Mouse (Mus musculus) retina, postnatal 7 days (tissue): ENCODE results near the gene Cd300lf.

Source experiments
- DNase-seq: peaks from one replicate; pipeline ENCODE4 v3.0.0-alpha.2; 2012; ENCODE audit warnings: low read depth, low spot score

The Cd300lf gene

DNA sequence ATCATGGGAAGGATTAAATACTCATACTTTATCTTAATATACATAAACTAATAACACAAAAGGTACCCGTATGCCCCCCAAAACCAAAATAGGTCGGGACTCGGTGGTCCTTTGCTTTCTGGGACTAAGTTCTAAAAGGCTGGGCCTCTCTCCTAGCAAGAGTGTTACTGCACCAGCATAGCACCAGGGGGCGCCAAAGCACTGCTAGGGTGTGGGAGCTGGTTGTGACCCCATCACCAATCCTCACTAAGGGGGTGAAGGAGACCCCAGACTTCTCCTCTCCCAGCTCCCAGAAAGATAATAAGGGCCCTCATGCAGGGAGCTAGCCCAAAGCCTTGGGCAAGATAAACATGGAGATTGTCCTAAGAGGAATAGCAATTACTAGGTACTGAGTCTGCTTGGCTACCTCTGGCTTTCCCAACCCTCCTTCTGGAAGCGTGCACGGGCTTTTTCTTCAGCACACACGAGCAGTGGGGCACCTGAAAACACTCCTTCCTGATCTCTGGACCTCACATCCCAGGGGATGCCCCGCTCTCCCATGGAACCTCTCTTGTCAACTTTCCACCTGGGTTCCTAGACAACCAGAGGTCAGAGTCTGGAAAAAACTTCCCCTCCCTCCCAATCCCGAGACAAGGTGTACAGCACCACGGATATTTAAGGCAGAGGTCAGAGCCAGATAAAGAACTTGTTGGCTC lies 27.2 kb upstream of the Cd300lf start:
- DNase-seq, result peak; percentile 50

DNA sequence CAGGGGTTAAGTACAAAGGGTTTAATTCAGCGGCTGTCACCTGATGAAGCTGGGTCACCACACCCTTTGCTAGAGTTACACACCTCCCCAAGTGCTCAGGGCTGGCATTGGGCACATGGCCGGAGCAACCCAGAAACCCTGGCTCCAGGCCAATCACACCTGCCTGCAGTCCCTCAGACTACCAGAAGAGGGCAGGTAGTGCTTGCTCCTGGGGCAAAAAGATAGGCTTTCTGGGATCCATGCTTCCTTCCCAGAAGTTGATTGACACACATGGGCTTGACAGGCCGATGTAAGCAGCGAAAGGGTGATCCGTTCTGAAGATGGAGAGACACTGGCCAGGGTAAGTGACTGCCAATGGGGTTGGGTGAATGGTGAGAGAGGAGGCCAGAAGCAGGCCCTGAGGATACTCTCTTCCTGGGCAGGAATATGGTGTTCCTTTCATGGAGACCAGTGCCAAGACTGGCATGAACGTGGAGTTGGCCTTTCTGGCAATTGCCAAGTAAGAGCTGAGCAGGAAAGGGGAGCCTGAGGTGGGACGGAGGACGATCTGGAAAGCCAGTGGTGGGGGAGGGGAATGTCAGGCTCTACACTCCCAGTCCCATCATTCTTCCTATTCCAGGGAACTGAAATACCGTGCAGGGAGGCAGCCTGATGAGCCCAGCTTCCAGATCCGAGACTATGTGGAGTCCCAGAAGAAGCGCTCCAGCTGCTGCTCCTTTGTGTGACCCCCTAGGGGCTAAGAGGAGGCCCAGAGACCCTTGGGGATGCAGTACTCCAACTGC lies 26.4 kb upstream of the Cd300lf start:
- no peak for DNase-seq

DNA sequence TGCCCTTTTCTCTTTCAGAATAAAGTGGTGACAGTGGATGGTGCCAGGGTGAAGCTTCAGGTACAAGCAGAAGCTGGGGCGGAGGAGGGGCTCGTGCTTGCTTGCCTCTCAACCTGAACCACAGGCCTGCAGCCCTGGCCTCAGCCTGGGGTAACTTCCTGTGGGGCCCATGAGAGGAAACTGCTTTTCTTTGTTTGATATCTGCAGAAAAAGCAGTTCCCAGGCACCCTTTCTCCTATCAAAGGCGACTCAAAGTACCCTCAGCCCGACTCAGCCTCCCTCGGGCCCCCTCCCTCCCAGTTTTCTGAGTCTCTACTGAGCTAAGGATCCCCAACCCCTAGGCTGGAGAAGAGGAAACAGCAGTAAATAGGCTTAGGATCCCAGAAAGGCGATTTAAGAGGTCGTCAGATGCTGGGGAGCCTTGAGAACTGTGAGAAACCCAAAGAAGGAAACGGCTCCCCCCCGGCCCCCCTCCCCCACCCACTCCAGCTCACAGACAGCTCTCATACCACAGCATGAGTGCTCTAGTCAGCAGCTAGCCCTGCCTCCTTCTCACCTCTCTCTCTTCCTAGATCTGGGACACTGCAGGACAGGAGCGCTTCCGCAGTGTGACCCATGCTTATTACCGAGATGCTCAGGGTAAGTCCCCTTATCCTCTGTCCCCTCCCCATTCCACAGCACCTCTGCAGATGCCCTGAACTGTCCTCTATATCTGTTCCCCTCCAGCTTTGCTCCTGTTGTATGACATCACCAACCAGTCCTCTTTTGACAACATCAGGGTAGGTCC lies 24.3 kb upstream of the Cd300lf start:
- no peak for DNase-seq

DNA sequence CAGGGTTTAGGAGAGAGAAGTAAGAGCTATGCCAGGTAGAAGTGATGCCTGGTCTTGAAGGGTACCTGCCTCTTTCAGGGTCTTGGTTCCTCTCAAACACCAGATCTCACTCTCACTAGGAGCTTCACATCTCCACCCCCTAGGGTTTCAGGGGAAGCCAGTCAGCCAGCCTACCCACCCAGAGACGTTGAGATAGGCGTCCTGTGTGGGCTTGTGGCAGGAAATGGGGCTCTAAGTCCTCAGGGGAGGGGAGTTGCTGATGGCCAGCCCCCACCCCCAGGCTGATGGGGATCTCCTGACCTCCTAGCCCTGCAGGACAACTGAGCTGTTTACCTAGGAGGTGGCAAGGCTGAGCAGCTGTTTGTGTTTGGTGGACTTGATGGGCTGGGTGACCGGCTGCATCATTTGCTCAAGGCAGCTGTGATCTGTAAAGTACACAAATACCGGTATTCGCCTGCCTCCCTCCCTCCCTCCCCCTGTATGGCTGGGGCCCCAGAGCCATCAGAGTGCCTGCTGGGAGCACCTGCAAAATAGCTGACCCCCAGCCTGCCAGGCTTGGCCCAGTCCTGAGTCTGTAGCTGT lies 21.4 kb upstream of the Cd300lf start:
- no peak for DNase-seq

DNA sequence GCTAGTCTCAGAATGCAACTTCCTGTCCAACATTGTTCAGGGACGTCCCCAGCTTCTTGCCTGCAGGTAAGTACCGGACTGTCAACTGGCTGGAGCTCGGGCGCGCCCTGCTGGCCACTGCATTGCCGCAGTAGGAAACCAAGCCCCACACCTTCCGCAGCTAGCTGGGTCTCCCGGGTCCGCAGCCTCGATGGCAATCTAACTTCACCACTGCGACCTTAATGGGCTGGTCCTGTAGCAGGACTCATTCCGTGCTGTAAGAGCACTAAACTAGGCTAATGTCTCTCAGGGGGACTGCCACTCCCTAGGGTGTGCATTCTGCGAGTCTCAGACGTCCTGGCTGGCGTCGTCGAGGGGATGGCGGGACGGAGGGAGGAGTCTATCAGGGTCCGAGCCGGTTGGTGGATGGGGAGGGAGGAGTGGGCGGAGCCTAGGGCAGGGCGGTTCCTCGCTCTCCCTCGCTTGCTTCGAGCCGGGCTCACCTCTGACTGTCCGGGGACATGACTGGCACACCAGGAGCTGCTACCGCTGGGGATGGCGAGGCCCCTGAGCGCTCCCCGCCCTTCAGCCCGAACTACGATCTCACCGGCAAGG lies 20.0 kb upstream of the Cd300lf start:
- DNase-seq, result peak; percentile 47

DNA sequence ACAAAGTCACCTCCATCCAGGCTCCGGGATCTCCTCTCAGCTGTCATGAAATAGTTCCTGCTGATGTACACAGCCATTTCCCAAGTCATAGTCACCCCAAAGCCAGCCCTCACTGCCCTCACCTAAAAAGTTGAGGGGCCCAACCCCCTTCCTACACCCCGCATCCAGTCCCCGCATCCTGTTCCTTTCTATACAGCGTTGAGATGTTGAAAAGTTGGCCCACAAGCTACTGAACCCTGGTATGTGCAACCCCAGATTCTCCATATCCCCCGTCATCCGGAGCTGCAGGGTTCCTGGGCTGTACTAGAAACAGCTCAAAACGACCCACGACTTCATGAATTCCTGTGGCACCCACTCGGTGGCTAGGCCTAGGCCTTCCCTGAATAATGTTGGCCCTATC lies 19.3 kb upstream of the Cd300lf start:
- no peak for DNase-seq

DNA sequence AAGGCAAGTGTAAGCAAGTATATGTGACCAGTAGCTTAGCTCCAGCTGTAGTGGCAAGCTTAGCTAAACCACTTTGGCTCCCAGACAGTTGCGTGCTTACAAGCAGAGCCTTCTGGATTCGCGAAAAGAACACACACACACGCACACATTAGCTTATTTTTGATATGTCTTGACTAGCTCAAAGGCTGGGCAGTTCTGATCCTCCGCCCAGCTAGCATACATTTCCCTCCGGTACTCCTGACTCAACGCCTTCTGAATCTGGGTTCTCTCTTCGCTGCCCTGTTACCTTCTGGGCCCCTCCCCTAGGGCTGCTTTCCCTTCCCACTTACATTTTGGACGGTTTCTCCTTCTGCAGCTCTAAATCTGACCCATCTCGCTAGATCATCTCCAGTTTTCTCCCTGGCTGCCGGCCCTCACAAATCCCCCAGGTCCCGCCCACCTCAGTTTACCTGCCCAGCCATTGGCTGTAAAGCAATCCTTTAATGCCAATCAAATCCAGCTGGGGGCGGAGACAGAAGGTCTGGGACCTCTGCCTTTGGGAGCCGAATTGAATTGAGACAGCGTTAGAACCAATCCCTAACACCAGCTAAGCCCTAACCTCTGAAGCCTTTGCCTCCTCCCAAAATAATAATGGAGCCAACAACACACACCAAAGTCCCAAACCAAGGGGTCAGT lies 18.1 kb upstream of the Cd300lf start:
- DNase-seq, result peak; percentile 69

DNA sequence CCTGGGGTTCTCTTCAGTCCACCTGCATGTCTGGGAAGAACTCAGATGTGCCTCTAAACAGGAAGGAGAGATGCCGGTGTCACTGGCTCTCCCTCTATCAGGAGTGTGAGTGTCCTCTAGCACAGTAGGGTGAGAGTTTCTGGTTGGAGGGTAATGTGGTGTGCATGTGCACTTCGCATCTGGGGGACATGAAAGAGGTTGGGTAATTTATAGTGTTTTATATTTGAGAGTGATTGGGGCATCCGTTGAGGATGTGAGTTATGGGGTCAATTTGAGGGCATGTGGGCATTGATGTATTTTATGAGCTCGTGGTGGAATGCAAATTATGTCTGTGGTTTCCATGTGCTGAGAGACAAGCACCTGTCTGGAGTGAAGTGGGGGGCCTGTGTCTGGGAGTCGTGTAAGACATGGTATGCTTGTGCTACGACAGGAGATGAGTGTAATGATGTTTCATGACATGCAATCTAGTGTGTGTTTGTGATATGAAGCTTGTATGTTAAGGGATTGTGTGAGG lies 17.0 kb upstream of the Cd300lf start:
- no peak for DNase-seq

DNA sequence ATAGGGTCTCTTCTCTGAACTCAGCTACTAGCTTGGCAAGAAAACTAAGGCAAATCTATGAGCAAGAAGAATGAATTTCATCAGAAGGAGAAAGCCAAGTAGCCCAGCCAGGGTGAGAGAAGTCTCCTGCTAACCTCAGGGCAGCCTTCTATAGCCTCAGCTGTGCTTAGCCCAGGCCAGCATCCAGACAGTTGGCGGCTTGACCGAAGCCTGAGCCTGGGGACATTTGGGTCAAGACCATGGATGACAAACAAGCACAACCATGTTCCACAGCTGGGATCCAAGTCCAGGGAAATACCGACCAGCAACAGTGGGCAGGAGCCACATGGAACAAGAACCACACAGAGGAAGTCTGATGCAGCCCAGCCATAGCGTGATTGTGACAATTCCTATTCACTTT lies 14.0 kb upstream of the Cd300lf start:
- no peak for DNase-seq

DNA sequence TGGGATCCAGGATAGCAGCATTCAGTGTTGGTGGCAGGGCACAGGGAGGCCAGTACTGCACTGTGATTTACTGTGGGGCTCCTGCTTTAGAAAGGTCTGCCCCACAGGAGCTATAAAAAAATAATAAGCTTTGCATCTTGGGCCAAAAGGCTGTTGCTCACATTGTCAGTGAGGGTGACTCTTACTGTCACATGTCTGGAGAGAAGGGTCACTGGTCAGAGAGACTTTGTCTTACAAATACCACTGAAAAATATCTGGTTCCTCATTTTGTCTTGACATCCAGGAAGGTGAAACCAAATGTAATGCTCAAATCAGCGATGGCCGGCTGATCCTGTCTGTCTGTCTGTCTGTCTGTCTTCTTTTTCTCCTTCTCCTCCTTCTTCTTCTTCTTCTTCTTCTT lies 8.2 kb upstream of the Cd300lf start:
- no peak for DNase-seq

DNA sequence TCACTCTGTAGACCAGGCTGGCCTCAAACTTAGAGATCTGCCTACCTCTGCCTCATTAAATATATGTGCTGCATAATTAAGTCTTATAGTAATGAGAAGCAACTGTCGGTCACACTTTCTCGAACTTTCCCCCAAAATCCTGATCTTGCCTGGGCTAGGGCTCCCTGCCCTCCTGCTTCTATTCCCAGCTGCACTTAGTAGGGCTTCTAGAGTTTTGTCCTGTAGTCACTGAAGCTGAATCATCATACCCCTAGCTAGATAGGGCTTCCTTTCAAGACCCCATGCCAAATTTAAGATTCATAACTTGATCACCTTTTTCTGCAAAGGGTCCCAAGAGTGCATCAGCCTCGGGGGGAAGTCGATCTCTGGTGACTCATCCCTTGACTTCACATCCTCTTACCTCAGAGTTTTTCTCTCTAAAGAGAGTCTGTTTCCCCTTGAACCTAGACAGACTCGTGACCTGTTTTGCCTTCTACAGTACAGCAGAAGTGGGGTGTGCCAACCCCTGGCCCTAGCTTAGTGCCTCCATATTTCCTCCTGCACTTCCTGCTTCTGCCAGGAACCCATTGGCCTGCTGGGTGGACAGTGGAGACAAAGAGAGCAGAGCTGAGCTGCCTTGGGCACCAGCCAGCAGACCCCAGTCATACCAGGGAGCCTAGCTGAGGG lies 4.9 kb upstream of the Cd300lf start:
- no peak for DNase-seq

DNA sequence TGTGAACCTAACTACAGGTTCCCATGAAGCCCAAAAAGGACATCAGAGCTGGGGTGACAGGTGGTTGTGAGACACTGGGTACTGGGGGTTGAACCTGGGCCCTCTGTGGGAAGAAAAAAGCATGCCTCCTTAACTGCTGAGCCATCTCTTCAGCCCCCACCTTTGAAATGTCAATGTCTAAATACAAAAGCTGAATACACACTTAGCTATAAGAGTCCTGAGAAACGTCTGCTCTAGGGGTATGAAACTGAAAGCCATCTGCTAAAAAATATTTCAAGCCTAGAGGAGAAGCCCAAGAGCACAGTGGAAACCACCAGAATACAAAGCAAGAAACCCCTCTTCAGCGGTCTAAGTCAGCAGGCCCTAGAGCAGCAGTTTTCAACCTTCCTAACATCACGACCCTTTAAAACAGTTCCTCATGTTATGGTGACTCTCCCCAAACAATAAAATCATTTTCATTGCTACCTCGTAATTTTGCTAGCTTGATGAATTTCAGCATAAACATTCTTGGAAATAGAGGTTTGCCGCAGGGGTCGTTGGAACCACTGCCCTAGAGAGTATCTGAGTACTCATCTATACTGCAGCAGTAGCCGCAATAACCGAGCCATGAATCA lies 1.9 kb downstream of the Cd300lf start:
- no peak for DNase-seq

DNA sequence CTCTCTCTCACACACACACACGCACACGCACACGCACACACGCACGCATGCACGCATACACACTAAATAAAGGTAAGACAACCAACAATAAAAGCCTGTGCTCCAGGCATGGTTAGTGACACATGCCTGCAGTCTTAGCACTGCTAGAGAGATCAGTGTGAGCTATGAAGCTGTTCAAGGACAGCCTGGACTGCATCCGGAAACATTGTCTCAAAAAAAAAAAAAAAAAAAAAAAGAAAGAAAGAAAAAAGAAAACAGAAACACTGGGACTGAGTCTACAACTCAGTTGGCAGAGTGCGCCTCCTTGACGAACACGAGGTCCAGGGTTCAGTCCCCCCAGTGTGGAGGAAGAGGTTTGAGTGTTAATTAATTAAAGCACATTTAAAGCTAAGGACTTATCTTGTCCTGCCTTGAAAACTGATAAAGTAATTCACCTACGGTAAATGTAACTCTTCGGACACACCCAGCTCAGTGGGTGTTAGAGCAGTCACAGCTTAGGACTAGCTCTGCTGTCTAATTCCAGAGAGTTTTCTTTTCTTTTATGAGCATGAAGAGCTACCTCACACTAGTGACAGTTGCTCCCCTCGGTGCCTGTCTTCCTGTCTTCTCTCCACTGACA lies 4.2 kb downstream of the Cd300lf start:
- no peak for DNase-seq

DNA sequence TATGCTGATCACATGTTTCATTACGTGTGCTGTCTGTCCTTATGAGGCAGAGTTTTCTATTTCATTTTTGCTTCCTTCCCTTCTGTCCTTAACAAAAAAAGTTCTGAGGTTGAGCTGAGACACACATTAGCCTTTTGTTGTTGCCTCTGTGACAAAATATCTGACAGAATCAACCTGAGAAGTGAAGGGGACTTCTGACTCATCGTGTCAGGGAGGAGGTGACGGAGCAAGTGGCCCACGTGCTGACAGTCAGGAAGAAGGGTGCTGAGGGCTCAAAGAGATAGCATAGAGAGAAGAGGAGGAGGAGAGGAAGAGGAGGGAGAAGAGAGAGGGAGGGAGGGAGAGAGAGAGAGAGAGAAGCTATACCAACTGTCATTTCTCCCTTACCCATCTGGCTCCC lies 5.3 kb downstream of the Cd300lf start:
- DNase-seq, result no peak

DNA sequence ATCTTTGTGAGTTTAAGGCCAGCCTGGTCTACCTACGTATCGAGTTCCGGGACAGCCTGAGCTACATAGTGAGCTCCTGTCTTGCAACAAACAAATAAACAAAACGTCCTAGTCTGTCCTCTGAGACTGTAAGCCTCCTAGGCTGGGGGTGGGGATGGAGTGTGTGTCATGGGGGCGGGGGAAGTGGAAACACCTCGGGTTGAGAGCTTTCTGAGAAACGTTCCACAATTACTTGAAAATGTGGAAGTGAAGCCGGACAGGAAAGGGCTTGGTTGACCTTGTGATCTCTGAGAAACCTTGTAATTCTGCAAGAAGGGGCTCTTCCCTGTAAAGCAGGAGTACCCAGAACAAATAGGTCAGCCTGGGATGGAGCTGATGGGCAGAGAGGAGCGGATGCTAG lies 14.4 kb downstream of the Cd300lf start:
- no peak for DNase-seq

DNA sequence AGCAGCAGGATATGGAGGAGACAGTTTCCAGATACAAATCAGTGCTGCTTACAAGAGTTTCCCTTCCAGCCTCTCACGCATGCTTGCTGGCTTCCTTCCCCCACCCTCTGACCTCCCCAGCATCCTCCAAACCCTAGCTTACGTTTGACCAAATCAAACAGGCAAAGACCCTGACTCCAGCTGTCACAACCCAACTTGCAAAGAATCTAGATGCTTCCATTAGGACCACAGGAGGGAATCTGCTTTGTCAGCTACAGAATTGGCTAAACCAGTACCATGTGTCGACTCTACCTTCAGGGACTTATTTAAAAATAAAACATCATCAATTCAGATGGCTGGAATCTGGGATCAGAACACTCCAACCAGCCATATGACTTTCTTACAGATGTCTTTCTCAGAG lies 21.6 kb downstream of the Cd300lf start:
- DNase-seq, result no peak

DNA sequence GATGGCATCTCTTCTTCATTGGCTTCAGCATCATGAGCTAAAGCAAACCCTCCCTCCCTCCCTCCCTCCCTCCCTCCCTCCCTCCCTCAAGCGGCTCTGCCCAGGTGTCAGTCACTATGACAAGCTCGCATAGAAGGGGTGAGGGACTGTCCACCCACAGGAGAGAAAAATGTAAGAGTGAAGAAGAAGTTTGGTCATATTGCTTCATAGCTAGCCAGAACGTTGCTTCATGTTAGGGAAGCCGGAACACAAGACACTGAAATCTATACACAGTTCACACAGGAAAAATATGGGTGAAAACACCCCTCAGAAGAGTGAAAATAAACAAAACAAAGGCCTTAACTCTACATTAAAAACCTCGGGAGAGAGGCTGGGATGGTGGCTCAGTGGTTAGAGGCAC lies 23.5 kb downstream of the Cd300lf start:
- no peak for DNase-seq

DNA sequence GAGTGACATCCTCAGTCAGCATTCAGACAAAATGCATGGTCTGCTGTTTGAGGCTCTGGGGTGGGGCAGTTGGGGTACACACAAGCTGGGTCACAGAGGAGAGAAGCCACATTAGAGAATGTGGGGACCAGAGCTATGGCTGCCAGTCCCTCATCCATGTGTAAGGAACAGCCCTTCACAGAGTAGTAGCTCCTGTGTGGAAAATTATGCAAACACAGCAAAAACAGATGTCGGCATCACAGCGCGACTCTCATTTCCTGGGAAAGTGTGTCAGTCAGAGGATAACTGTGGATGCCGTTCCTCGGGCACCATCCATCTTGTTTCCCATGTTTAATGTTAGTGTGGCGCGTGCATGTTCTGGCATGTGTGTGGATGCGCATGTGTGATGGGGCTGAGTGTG lies 25.6 kb downstream of the Cd300lf start:
- no peak for DNase-seq

DNA sequence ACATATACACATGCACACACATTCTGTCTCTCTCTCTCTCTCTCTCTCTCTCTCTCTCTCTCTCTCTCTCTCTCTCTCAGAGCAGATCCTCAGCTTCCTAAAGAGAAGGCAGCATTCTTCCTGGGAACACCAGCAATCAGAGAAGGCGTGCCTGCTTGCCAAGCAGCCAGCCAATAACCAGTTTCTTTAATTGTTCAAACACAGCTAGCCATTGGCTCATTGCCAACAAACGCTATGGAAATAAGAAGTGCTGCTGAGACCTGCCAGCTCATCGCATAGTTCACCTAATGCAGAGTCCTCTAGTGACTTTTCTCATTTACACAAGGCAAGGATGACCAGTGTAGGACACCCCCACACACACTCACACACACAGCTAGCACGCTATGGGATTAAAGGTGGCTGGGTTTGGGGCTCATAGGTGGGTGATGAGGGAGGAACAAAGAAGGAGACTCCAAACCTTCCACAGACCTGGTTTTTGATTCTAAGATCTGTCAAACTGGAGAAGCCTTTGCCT lies 26.3 kb downstream of the Cd300lf start:
- no peak for DNase-seq
